Mouse (Mus musculus) intestine, embryonic 16.5 days (tissue): ENCODE results near the gene Ddx59. TPM values are rescaled to one million over a fixed set of nuclear protein-coding genes. Genes with fewer than 3 reads are reported as not detected.

Source experiments
- ATAC-seq: fragments of 200-750 bp; cut with Nextera tagmentation; 2 replicates; pipeline ENCODE4 v1.8.0; 2017; ENCODE audit warnings: moderate TSS enrichment, moderate library complexity
- H3K27ac ChIP-seq: fragments of 300-500 bp; sonication (generic); 2 replicates; pipeline ENCODE4 v1.5.1; 2014; ENCODE audit warnings: mild to moderate bottlenecking, low read length
- H3K27me3 ChIP-seq: fragments of 300-500 bp; sonication (generic); replicated peaks from 2 replicates; pipeline ENCODE4 v1.6.1; 2014; ENCODE audit warnings: low read length, control low read depth, mixed read lengths; ENCODE audit not compliant: control insufficient read depth, insufficient read depth
- H3K36me3 ChIP-seq: fragments of 300-500 bp; sonication (generic); 2 replicates; pipeline ENCODE4 v1.6.1; 2014; ENCODE audit warnings: low read length, control low read depth; ENCODE audit not compliant: control insufficient read depth, insufficient read depth
- H3K4me1 ChIP-seq: fragments of 300-500 bp; sonication (generic); 2 replicates; pipeline ENCODE4 v1.6.1; 2014; ENCODE audit warnings: low read length, control low read depth, mixed read lengths; ENCODE audit not compliant: control insufficient read depth, insufficient read depth
- H3K4me2 ChIP-seq: fragments of 300-500 bp; sonication (generic); 2 replicates; pipeline ENCODE4 v1.6.1; 2014; ENCODE audit warnings: low read depth, low read length, control low read depth
- H3K4me3 ChIP-seq: fragments of 300-500 bp; sonication (generic); 2 replicates; pipeline ENCODE4 v1.5.1; 2014; ENCODE audit warnings: mild to moderate bottlenecking, low read length
- H3K9ac ChIP-seq: fragments of 300-500 bp; sonication (generic); 2 replicates; pipeline ENCODE4 v1.6.1; 2014; ENCODE audit warnings: low read depth, low read length
- H3K9me3 ChIP-seq: fragments of 300-500 bp; sonication (generic); 2 replicates; pipeline ENCODE4 v1.6.1; 2016; ENCODE audit warnings: low read length, control low read depth; ENCODE audit not compliant: control insufficient read depth
- WGBS: fragments of 180-500 bp; shearing (Covaris S2); extraction: QIAGEN DNeasy Blood & Tissue Kit; methylation state at CpG from one replicate; pipeline ENCODE4 v1.1.7; 2014; 5-methylcytosine and 5-hydroxymethylcytosine counted together
- polyA plus RNA-seq: library from polyadenylated mRNA; unstranded; fragments of >200 nt; fragmentation: Nextera tagmentation; extraction: Ambion mirVana; gene quantifications from 2 replicates; pipeline ENCODE4 v1.2.1, GENCODE M21; 2015

Ddx59 gene
- polyA plus RNA-seq, 1 experiment from 2014 or later = 12.3 TPM

DNA sequence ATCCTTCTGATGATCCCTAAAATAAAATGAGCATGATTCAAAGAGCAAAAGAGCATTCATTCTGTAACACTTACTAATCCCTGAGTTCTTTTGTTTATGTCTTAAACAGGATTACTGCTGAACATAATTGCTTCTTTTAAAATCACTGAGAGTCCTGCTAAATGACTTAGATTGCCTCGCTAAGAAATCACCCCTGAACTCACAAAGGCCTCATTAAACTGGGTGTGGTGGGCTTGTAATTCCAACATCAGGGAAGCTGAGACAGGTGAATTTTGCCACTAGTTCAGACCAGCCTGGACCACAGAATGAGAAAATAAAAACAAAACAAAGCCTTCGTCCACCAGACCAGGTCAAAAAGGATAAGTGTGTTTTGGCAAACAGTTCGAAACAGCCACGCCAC lies 42.3 kb downstream of the Ddx59 start:
- ATAC-seq = no peak
- no peak overlapping the region for H3K4me2 ChIP-seq
- H3K9me3 ChIP-seq = no peaks in the 10 kb centered on the region
- no peaks in the 10 kb centered on the region for H3K36me3 ChIP-seq
- no peaks in the 10 kb centered on the region for H3K4me1 ChIP-seq
- no peak overlapping the region for H3K4me3 ChIP-seq
- H3K9ac ChIP-seq = no peak overlapping the region
- 63% methylated on average over 4 of the region's 4 CpGs for WGBS
- peaks cover 3% of the 10 kb centered on the region; the same call in 1 of the 2 replicates for H3K27me3 ChIP-seq
- no peak overlapping the region for H3K27ac ChIP-seq

DNA sequence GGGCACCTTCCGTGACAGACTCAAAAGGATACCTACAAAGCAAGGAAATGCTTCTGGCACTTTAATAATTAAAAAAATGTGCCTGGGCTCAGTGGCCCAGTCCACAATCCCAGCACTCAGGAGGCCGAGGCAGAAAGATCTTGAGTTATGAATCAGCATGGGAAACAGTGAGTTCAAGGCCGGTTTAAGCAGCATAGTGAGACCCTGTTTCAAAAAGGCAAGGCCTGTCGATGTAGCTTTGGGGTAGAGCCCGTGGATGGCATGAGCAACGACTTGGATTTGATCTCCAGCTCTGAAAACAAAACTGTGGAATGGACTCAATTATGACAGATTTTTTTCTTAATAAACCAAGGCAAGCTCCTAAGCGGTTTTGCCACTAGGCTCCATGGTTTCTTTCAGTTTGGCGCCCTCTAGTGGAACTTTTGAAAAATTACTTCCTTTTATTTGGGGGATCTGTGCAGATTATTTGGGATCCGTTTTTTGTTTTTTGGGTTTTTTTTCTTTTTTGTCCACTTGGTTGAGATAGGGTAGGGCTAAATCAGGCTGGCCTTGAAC lies 43.7 kb downstream of the Ddx59 start:
- ATAC-seq = peak; percentile 48; the same call in 1 of the 2 replicates
- WGBS = 29% methylated on average over 9 of the region's 9 CpGs
- Histone ChIP-seq H3K9ac (no peak overlapping the region), H3K36me3 (no peaks in the 10 kb centered on the region), H3K9me3 (no peaks in the 10 kb centered on the region), H3K4me2 (no peak overlapping the region), H3K27ac (no peak overlapping the region), H3K27me3 (no peaks in the 10 kb centered on the region; the same call in 1 of the 2 replicates), H3K4me1 (no peaks in the 10 kb centered on the region), H3K4me3 (no peak overlapping the region)

DNA sequence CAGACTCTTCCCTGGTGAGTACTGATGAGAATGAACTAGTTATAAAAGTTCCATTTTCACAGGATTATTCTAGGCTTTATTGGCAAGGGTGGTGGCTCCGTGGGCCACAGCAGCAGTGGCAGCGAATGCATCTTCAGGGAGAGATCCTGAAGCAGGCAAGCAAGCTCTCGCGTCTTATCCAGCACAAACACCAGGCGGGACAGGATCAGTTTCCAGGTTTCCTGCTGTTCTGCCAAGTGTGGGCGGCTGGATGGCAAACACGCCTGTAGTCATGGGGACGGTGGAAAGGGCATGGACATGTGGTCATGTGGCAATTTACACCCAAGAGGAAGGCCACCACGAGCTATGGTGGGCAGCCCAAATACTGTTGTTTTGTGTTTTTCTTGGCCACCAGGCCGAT lies 47.4 kb downstream of the Ddx59 start:
- Histone ChIP-seq H3K4me1 (peaks cover 8% of the 10 kb centered on the region), H3K27me3 (no peaks in the 10 kb centered on the region), H3K36me3 (no peaks in the 10 kb centered on the region), H3K9ac (no peak overlapping the region), H3K27ac (no peak overlapping the region), H3K4me3 (no peak overlapping the region), H3K4me2 (no peak overlapping the region), H3K9me3 (no peaks in the 10 kb centered on the region)
- 57% methylated on average over 10 of the region's 10 CpGs for WGBS
- no peak for ATAC-seq

DNA sequence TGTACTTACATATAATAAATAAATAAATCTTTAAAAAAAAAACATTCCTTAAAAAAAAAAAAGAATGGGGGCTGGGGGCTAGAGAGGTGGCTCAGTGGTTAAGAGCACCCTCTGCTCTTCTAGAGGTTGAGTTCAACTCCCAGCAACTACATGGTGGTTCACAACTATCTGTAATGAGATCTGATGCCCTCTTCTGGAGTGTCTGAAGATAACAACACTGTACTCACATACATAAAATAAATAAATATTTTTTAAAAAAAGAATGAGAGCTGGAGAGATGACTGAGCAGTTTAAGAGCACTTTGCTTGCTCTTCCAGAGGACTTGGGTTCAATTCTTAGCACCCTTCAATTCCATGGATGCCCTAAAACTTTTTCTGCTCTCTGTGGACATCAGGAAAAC lies 50.1 kb downstream of the Ddx59 start:
- Histone ChIP-seq H3K4me2 (no peak overlapping the region), H3K27ac (no peak overlapping the region), H3K9ac (no peak overlapping the region), H3K36me3 (no peaks in the 10 kb centered on the region), H3K4me1 (peaks cover 8% of the 10 kb centered on the region), H3K4me3 (no peak overlapping the region), H3K27me3 (no peaks in the 10 kb centered on the region), H3K9me3 (no peaks in the 10 kb centered on the region)
- no peak for ATAC-seq

DNA sequence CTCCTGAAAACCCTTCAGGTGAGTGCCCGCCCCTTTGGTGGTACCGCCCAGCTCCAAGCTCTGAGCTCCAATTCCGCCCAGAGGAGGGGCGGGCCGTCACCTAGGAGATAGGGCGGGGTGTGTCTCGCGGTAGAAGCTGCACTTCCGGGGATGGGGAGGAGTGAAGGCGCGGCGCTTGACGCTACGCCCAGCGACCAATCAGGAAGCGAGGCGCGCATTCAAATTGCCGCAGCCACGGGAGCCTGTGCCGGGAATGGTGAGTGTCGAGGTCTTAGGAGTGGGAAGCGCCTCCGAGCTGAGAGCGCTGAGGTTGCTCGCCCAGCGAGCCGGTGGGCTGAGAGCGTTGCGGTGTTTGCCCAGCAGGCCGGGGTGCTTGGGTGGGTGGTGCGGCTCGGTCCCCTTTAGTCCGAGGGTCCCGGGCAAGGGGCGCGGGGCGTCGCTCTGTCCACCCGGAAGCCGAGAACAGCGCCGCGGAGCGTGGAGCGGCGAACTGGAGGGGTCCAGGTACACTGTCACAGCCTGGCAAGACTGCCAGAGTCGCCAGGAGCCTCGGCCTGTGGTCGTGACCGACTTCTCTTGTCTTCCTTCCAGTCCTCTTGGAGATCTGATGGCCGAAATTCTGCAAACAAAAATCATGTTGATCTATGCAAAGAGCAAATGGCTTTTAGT lies 51.2 kb downstream of the Ddx59 start, which contains the start of gene Kif14:
TSS of gene Kif14 (plus strand) at position 201 of the 669 bp plus-strand sequence.
- Histone ChIP-seq H3K4me2 (peak within 1 kb of the TSS; percentile 98), H3K4me1 (peaks cover 8% of the 10 kb centered on the region), H3K4me3 (peak within 1 kb of the TSS; percentile 80), H3K9ac (peak within 1 kb of the TSS; percentile 77), H3K36me3 (no peaks in the 10 kb centered on the region), H3K9me3 (no peaks in the 10 kb centered on the region), H3K27me3 (no peaks in the 10 kb centered on the region), H3K27ac (no peak within 1 kb of the TSS)
- under 1% methylated on average over 52 of the region's 52 CpGs for WGBS
- peak; percentile 100 for ATAC-seq

DNA sequence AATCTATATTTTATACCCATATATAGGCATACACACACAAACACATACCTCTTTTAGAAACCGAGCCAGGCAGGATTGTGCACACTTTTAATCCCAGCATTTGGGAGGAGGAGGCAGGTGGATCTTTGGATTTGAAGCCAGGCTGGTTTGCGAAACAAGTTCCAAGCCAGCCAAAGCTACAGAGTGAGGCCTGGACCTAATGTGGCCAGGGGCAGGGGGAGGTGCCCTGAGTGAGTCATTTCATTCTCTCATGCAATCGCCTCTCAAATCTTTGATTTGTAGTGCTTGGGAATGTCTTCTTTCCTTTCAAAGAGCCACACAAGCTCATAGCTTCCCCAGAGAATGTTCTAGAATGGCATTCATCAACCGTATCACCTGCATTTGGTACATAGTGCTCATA lies 54.3 kb downstream of the Ddx59 start:
- no peaks in the 10 kb centered on the region for H3K9me3 ChIP-seq
- H3K4me2 ChIP-seq = no peak overlapping the region
- H3K27ac ChIP-seq = no peak overlapping the region
- no peak overlapping the region for H3K9ac ChIP-seq
- H3K27me3 ChIP-seq = no peaks in the 10 kb centered on the region
- WGBS = 92% methylated on average over 4 of the region's 4 CpGs
- H3K36me3 ChIP-seq = 0 out of 2 replicates have a peak, but pooled peaks cover 2% of the 10 kb centered on the region
- ATAC-seq = no peak
- H3K4me3 ChIP-seq = no peak overlapping the region
- peaks cover 8% of the 10 kb centered on the region for H3K4me1 ChIP-seq

DNA sequence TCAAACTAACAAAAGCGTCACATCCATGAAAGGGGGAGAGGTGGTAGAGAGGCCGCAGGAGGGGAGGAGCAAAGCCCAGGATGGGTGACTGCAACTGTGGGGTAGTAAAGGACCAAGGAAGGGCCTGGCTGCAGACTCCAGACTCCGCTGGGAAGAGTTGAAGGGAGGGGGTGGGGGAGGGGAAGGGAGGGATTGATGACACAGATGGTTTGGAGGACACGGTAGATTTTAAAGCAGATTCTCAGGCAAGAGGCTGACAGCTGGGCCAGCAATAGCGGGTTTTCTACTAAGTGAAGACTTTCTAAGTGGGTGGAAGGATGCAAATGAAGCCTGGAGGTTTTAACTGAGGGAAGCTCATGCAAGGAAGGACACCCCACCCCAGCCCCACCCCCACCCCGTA lies 55.4 kb downstream of the Ddx59 start:
- H3K4me2 ChIP-seq = no peak overlapping the region
- 0 out of 2 replicates have a peak, but pooled peaks cover 2% of the 10 kb centered on the region for H3K36me3 ChIP-seq
- peaks cover 8% of the 10 kb centered on the region for H3K4me1 ChIP-seq
- H3K9ac ChIP-seq = no peak overlapping the region
- no peak overlapping the region for H3K27ac ChIP-seq
- no peak for ATAC-seq
- no peak overlapping the region for H3K4me3 ChIP-seq
- 31% methylated on average over 6 of the region's 6 CpGs for WGBS
- H3K9me3 ChIP-seq = no peaks in the 10 kb centered on the region
- H3K27me3 ChIP-seq = no peaks in the 10 kb centered on the region

Other genes starting within 250 kb of the Ddx59 start
- gene Mroh3, start 202.4 kb upstream of the Ddx59 start, polyA plus RNA-seq = 0.28 and 0.56 TPM in 2 replicates
- gene Inava, start 181.0 kb upstream of the Ddx59 start, polyA plus RNA-seq = 32.6 and 33.4 TPM in 2 replicates
- not detected in 2 replicates for gene Gpr25, start 154.4 kb upstream of the Ddx59 start, polyA plus RNA-seq
- gene Camsap2, start 69.2 kb upstream of the Ddx59 start, polyA plus RNA-seq = 3.7 and 3.9 TPM in 2 replicates
- gene Kif14, start 51.1 kb downstream of the Ddx59 start, polyA plus RNA-seq = 2.5 and 2.7 TPM in 2 replicates
- 11.1 and 12.0 TPM in 2 replicates for gene Zfp281, start 209.6 kb downstream of the Ddx59 start, polyA plus RNA-seq